Mouse (Mus musculus) embryonic facial prominence, embryonic 11.5 days (tissue): ENCODE measurements around the gene Gemin4. TPM values are rescaled to one million over a fixed set of nuclear protein-coding genes. Genes with fewer than 3 reads are reported as not detected.
"Not testable (repeated sequence)": the region's sequence is repeated elsewhere in the genome, so short reads cannot be mapped to it uniquely, and the experiment has no call there.

Source experiments
- ATAC-seq: fragments of 200-750 bp; cut with Nextera tagmentation; replicated peaks from 2 replicates; pipeline ENCODE4 v1.8.0; 2017; ENCODE audit warnings: low read depth; ENCODE audit not compliant: insufficient number of reproducible peaks, low FRiP score, low TSS enrichment
- DNase-seq: peaks from one replicate; pipeline ENCODE4 v3.0.0-alpha.2; 2015; ENCODE audit warnings: low spot score
- H3K27ac ChIP-seq: fragments of 300-500 bp; sonication (generic); replicated peaks from 2 replicates; pipeline ENCODE4 v1.5.1; 2014; ENCODE audit warnings: mild to moderate bottlenecking, low read depth, low read length, control low read depth
- H3K27me3 ChIP-seq: fragments of 300-500 bp; sonication (generic); 2 replicates; pipeline ENCODE4 v1.6.1; 2014; ENCODE audit warnings: mild to moderate bottlenecking, low read length, moderate library complexity, mixed read lengths; ENCODE audit not compliant: control insufficient read depth, insufficient read depth
- H3K36me3 ChIP-seq: fragments of 300-500 bp; sonication (generic); replicated peaks from 2 replicates; pipeline ENCODE4 v1.6.1; 2014; ENCODE audit warnings: low read depth, mild to moderate bottlenecking, low read length, moderate library complexity, mixed read lengths; ENCODE audit not compliant: control insufficient read depth, insufficient read depth
- H3K4me1 ChIP-seq: fragments of 300-500 bp; sonication (generic); 2 replicates; pipeline ENCODE4 v1.6.1; 2014; ENCODE audit warnings: low read length, mixed read lengths; ENCODE audit not compliant: control insufficient read depth, insufficient read depth
- H3K4me2 ChIP-seq: fragments of 300-500 bp; sonication (generic); 2 replicates; pipeline ENCODE4 v1.6.1; 2014; ENCODE audit warnings: low read depth, mild to moderate bottlenecking, control low read depth, low read length, moderate library complexity
- H3K4me3 ChIP-seq: fragments of 300-500 bp; sonication (generic); 2 replicates; pipeline ENCODE4 v1.5.1; 2014; ENCODE audit warnings: low read depth, low read length, control low read depth
- H3K9ac ChIP-seq: fragments of 300-500 bp; sonication (generic); replicated peaks from 2 replicates; pipeline ENCODE4 v1.6.1; 2014; ENCODE audit warnings: mild to moderate bottlenecking, control low read depth, low read length
- H3K9me3 ChIP-seq: fragments of 300-500 bp; sonication (generic); replicated peaks from 2 replicates; pipeline ENCODE4 v1.6.1; 2016; ENCODE audit warnings: mild to moderate bottlenecking, low read length, inconsistent platforms, mixed read lengths; ENCODE audit not compliant: control insufficient read depth
- WGBS: fragments of 180-500 bp; shearing (Covaris S2); extraction: QIAGEN DNeasy Blood & Tissue Kit; methylation state at CpG from one replicate; pipeline ENCODE4 v1.1.7; 2014; 5-methylcytosine and 5-hydroxymethylcytosine counted together
- polyA plus RNA-seq: library from polyadenylated mRNA; unstranded; fragments of >200 nt; fragmentation: Nextera tagmentation; extraction: Ambion mirVana; gene quantifications from 2 replicates; pipeline ENCODE4 v1.2.1, GENCODE M21; 2014

The Gemin4 gene
- polyA plus RNA-seq, 1 experiment from 2014 or later: 54.7 TPM

- DNase-seq (no peak), ATAC-seq (no peak)
- Histone ChIP-seq H3K9me3 (no peaks in the 10 kb centered on the region), H3K36me3 (peaks cover 8% of the 10 kb centered on the region), H3K4me2 (no peak overlapping the region), H3K4me1 (no peaks in the 10 kb centered on the region), H3K4me3 (no peak overlapping the region), H3K27ac (no peak overlapping the region), H3K27me3 (no peaks in the 10 kb centered on the region), H3K9ac (no peak overlapping the region)
- 93% methylated on average over 2 of the region's 2 CpGs for WGBS
These were observed 2.5 kb downstream of the Gemin4 start for GRCm38 (mm10) chr11:76215011-76215410.

- ATAC-seq (no peak), DNase-seq (no peak)
- H3K9ac ChIP-seq: no peak overlapping the region
- H3K4me3 ChIP-seq: no peak overlapping the region
- no peak overlapping the region for H3K4me2 ChIP-seq
- no peaks in the 10 kb centered on the region for H3K4me1 ChIP-seq
- peaks cover 8% of the 10 kb centered on the region for H3K36me3 ChIP-seq
- H3K9me3 ChIP-seq: no peaks in the 10 kb centered on the region
- H3K27ac ChIP-seq: no peak overlapping the region
- H3K27me3 ChIP-seq: no peaks in the 10 kb centered on the region
- 77% methylated on average over 5 of the region's 5 CpGs for WGBS
These were observed 3.6 kb downstream of the Gemin4 start for GRCm38 (mm10) chr11:76213841-76214240.

GRCm38 (mm10) chr11:76211595-76211994 is 5.9 kb downstream of the Gemin4 start:
- WGBS: 92% methylated on average over 3 of the region's 6 CpGs
- DNase-seq, H3K4me1 ChIP-seq, H3K27me3 ChIP-seq, H3K4me3 ChIP-seq, H3K27ac ChIP-seq, H3K4me2 ChIP-seq, H3K9ac ChIP-seq, H3K9me3 ChIP-seq, ATAC-seq: not testable (repeated sequence)
- peaks cover 12% of the 10 kb centered on the region for H3K36me3 ChIP-seq

GRCm38 (mm10) chr11:76210228-76210985 is 7.1 kb downstream of the Gemin4 start:
- H3K9ac ChIP-seq: no peak overlapping the region
- H3K4me1 ChIP-seq: no peaks in the 10 kb centered on the region
- 89% methylated on average over 13 of the region's 13 CpGs for WGBS
- H3K27ac ChIP-seq: no peak overlapping the region
- no peak overlapping the region for H3K4me2 ChIP-seq
- H3K36me3 ChIP-seq: peaks cover 12% of the 10 kb centered on the region
- no peaks in the 10 kb centered on the region for H3K27me3 ChIP-seq
- no peak overlapping the region for H3K4me3 ChIP-seq
- H3K9me3 ChIP-seq: no peaks in the 10 kb centered on the region
- DNase-seq (no peak), ATAC-seq (no peak)

GRCm38 (mm10) chr11:76206793-76207192 is 10.7 kb downstream of the Gemin4 start:
- 92% methylated on average over 5 of the region's 5 CpGs for WGBS
- Histone ChIP-seq H3K4me2 (no peak overlapping the region), H3K27ac (no peak overlapping the region), H3K9me3 (no peaks in the 10 kb centered on the region), H3K4me3 (no peak overlapping the region), H3K9ac (no peak overlapping the region), H3K4me1 (no peaks in the 10 kb centered on the region; the same call in 1 of the 2 replicates), H3K36me3 (peaks cover 4% of the 10 kb centered on the region), H3K27me3 (no peaks in the 10 kb centered on the region)
- DNase-seq: no peak
- no peak for ATAC-seq

- DNase-seq: peak; percentile 87
- Histone ChIP-seq H3K4me1 (no peaks in the 10 kb centered on the region; the same call in 1 of the 2 replicates), H3K27ac (peak overlapping the region; percentile 73; the same call in 1 of the 2 replicates), H3K9me3 (no peaks in the 10 kb centered on the region), H3K27me3 (no peaks in the 10 kb centered on the region), H3K36me3 (no peaks in the 10 kb centered on the region), H3K9ac (peak overlapping the region; percentile 91), H3K4me2 (peak overlapping the region; percentile 93), H3K4me3 (peak overlapping the region; percentile 83)
- ATAC-seq: peak; percentile 98
- under 1% methylated on average over 70 of the region's 90 CpGs for WGBS
These were observed 15.4 kb downstream of the Gemin4 start for GRCm38 (mm10) chr11:76201761-76202674.

GRCm38 (mm10) chr11:76196977-76197469 is 20.4 kb downstream of the Gemin4 start:
- ATAC-seq: no peak
- no peak for DNase-seq
- no peaks in the 10 kb centered on the region for H3K36me3 ChIP-seq
- no peak overlapping the region for H3K27ac ChIP-seq
- no peak overlapping the region for H3K9ac ChIP-seq
- no peak overlapping the region for H3K4me3 ChIP-seq
- no peak overlapping the region for H3K4me2 ChIP-seq
- H3K4me1 ChIP-seq: no peaks in the 10 kb centered on the region; the same call in 1 of the 2 replicates
- WGBS: 59% methylated on average over 8 of the region's 8 CpGs
- no peaks in the 10 kb centered on the region for H3K9me3 ChIP-seq
- H3K27me3 ChIP-seq: no peaks in the 10 kb centered on the region
